ENCODE assay signal across 24 mouse cellular contexts in genomic region chr2:30959856-30960255, GRCm38 (mm10). TPM values are rescaled to one million over a fixed set of nuclear protein-coding genes. Genes with fewer than 3 reads are reported as not detected.
A peak's percentile ranks its signal among the peaks of the same experiment; 100 is the strongest.
DNase-seq lines count a peak whose midpoint lies in the region; ATAC-seq and TF ChIP-seq lines count a peak whose summit lies in the region.
"Had no signal": no experiment of that assay in that cellular context is flagged by ENCODE, and none has a peak within 500 bp of the region (broad histone marks: within the 10 kb centered on the region; RNA-seq: fewer than 3 reads in every experiment).

No protein-coding gene starts in this region.

- TF ChIP-seq POLR2A in small intestine, adult 2 months (IDR thresholded peaks at IDR 0.05; ENCODE audit: low read depth, low read length): no peak

- peaks cover 99% of the 10 kb centered on the region for H3K36me3 ChIP-seq in limb, embryonic 12.5 days
- H3K36me3 ChIP-seq in limb, embryonic 10.5 days: peaks cover 100% of the 10 kb centered on the region
- peaks cover 73% of the 10 kb centered on the region for H3K36me3 ChIP-seq in small intestine, adult 2 months (ENCODE audit: control insufficient read depth, insufficient read depth, low read length)

- DNase-seq in limb, embryonic 10.5 days (ENCODE audit: low spot score): no peak
- peak; percentile 46 for DNase-seq in ES-CJ7 (ENCODE audit: low read depth, low spot score)
- peak; percentile 53 to 55 for DNase-seq in adrenal gland, postnatal 36 days
- no peak for DNase-seq in heart, postnatal 36 days
- no peak for DNase-seq in cerebellum, adult 11-12 months
- DNase-seq: cerebellum, adult 8-10 months; heart, postnatal 4 days; kidney, adult 9 months; kidney, postnatal 14 days; lung, postnatal 4 days; right cerebral cortex, postnatal 14 days; spleen, adult 18-20 months; thymus, postnatal 14 days had no signal

- intact Hi-C loops in heart, postnatal 36 days (cut with DNase I): no loop called here

- 0 out of 2 replicates have a peak overlapping the region, but pooled peaks have one; percentile 12 for H3K9ac ChIP-seq in limb, embryonic 12.5 days (replicated peaks)
- H3K9ac ChIP-seq: embryonic facial prominence, embryonic 15.5 days; heart, embryonic 15.5 days; hindbrain, embryonic 14.5 days; limb, embryonic 15.5 days; midbrain, embryonic 15.5 days; neural tube, embryonic 12.5 days had no signal

- H3K27ac ChIP-seq in limb, embryonic 12.5 days: no peak overlapping the region
- no peak overlapping the region for H3K27ac ChIP-seq in limb, embryonic 10.5 days
- H3K27ac ChIP-seq in small intestine, adult 2 months (ENCODE audit: insufficient read depth, low read depth, low read length): peak overlapping the region; percentile 68
- H3K27ac ChIP-seq: embryonic facial prominence, embryonic 15.5 days; heart, embryonic 15.5 days; hindbrain, embryonic 14.5 days; layer of hippocampus, adult 2 months; limb, embryonic 15.5 days; midbrain, embryonic 15.5 days; neural tube, embryonic 12.5 days had no signal

- no peak for TF ChIP-seq CTCF in small intestine, adult 2 months (IDR thresholded peaks at IDR 0.05; ENCODE audit: extremely low read depth, insufficient read length, insufficient replicate concordance, low read depth, low read length)

- H3K9me3 ChIP-seq in limb, embryonic 12.5 days: no peaks in the 10 kb centered on the region
- no peaks in the 10 kb centered on the region for H3K9me3 ChIP-seq in limb, embryonic 10.5 days (replicated peaks)
- H3K9me3 ChIP-seq: embryonic facial prominence, embryonic 15.5 days; heart, embryonic 15.5 days; limb, embryonic 15.5 days; midbrain, embryonic 15.5 days; neural tube, embryonic 12.5 days had no signal

- no peak overlapping the region for H3K4me2 ChIP-seq in limb, embryonic 12.5 days
- H3K4me2 ChIP-seq: embryonic facial prominence, embryonic 15.5 days; heart, embryonic 15.5 days; hindbrain, embryonic 14.5 days; limb, embryonic 15.5 days; midbrain, embryonic 15.5 days; neural tube, embryonic 12.5 days had no signal

- WGBS in limb, embryonic 12.5 days: 49% methylated on average over 5 of the region's 5 CpGs
- 60% methylated on average over 5 of the region's 5 CpGs for WGBS in limb, embryonic 10.5 days
- 56% methylated on average over 5 of the region's 5 CpGs for WGBS in small intestine, adult 2 months

- H3K4me1 ChIP-seq in limb, embryonic 12.5 days (replicated peaks): peaks cover 11% of the 10 kb centered on the region
- peaks cover 15% of the 10 kb centered on the region for H3K4me1 ChIP-seq in limb, embryonic 10.5 days
- peaks cover 40% of the 10 kb centered on the region for H3K4me1 ChIP-seq in small intestine, adult 2 months (ENCODE audit: control insufficient read depth, insufficient read depth, insufficient read length, low read length)

- H3K27me3 ChIP-seq in limb, embryonic 12.5 days: no peaks in the 10 kb centered on the region
- no peaks in the 10 kb centered on the region for H3K27me3 ChIP-seq in limb, embryonic 10.5 days (ENCODE audit: low read depth, poor library complexity, severe bottlenecking)
- H3K27me3 ChIP-seq in small intestine, adult 2 months (ENCODE audit: control insufficient read depth, insufficient read depth, low read length): no peaks in the 10 kb centered on the region
- H3K27me3 ChIP-seq: embryonic facial prominence, embryonic 15.5 days; heart, embryonic 15.5 days; limb, embryonic 15.5 days; midbrain, embryonic 15.5 days; neural tube, embryonic 12.5 days had no signal

- ATAC-seq in limb, embryonic 12.5 days (ENCODE audit: insufficient number of reproducible peaks, insufficient read depth, low FRiP score, low TSS enrichment, low read depth): no peak
- ATAC-seq: forebrain, embryonic 14.5 days; inflammation-experienced regulatory T-cells, adult 6 months; midbrain, embryonic 15.5 days had no signal

- no peak overlapping the region for H3K4me3 ChIP-seq in limb, embryonic 12.5 days (replicated peaks)
- no peak overlapping the region for H3K4me3 ChIP-seq in limb, embryonic 10.5 days
- no peak overlapping the region for H3K4me3 ChIP-seq in small intestine, adult 2 months (ENCODE audit: low read depth, low read length)
- H3K4me3 ChIP-seq: embryonic facial prominence, embryonic 15.5 days; heart, embryonic 15.5 days; layer of hippocampus, adult 2 months; limb, embryonic 15.5 days; midbrain, embryonic 15.5 days; neural tube, embryonic 12.5 days had no signal

RNA-seq across cellular contexts. Expression of gene Tor1b, which starts 7.1 kb away (rescaled TPM):
- polyA plus RNA-seq in limb, embryonic 12.5 days (2016; fragmentation: Nextera tagmentation; extraction: Ambion mirVana): 30.7 and 32.0 TPM in 2 replicates
- polyA plus RNA-seq in limb, embryonic 10.5 days (2016; fragmentation: Nextera tagmentation; extraction: Ambion mirVana): 26.7 and 27.6 TPM in 2 replicates
- 10 to 100 TPM; 53.0 to 53.3 TPM for total RNA-seq in adrenal gland, postnatal 36 days (2021)
- polyA plus RNA-seq in small intestine, adult 2 months (2012; rRNA removed): 8.0 and 8.2 TPM in 2 replicates
- 10 to 100 TPM; 25.3 to 29.3 TPM for total RNA-seq in heart, postnatal 36 days (2021)

RNA-seq across cellular contexts. Expression of gene Tor1a, which starts 7.9 kb away (rescaled TPM):
- 84.3 and 88.0 TPM in 2 replicates for polyA plus RNA-seq in limb, embryonic 12.5 days (2016; fragmentation: Nextera tagmentation; extraction: Ambion mirVana)
- 76.7 and 77.7 TPM in 2 replicates for polyA plus RNA-seq in limb, embryonic 10.5 days (2016; fragmentation: Nextera tagmentation; extraction: Ambion mirVana)
- total RNA-seq in adrenal gland, postnatal 36 days (2021): 10 to 100 TPM; 32.5 to 41.6 TPM
- polyA plus RNA-seq in small intestine, adult 2 months (2012; rRNA removed): 38.8 and 78.6 TPM in 2 replicates
- 10 to 100 TPM; 11.0 to 12.5 TPM for total RNA-seq in heart, postnatal 36 days (2021)

RNA-seq across cellular contexts. Expression of gene BC005624, which starts 22.1 kb away (rescaled TPM):
- polyA plus RNA-seq in limb, embryonic 12.5 days (2016; fragmentation: Nextera tagmentation; extraction: Ambion mirVana): 55.9 and 57.8 TPM in 2 replicates
- 47.1 and 50.5 TPM in 2 replicates for polyA plus RNA-seq in limb, embryonic 10.5 days (2016; fragmentation: Nextera tagmentation; extraction: Ambion mirVana)
- 10 to 100 TPM; 38.9 to 42.8 TPM for total RNA-seq in adrenal gland, postnatal 36 days (2021)
- 5.3 and 9.0 TPM in 2 replicates for polyA plus RNA-seq in small intestine, adult 2 months (2012; rRNA removed)
- 10 to 100 TPM; 19.6 to 22.5 TPM for total RNA-seq in heart, postnatal 36 days (2021)

RNA-seq across cellular contexts. Expression of gene Usp20, which starts 22.2 kb away (rescaled TPM):
- polyA plus RNA-seq in limb, embryonic 12.5 days (2016; fragmentation: Nextera tagmentation; extraction: Ambion mirVana): 18.5 and 20.6 TPM in 2 replicates
- 10.9 and 18.1 TPM in 2 replicates for polyA plus RNA-seq in limb, embryonic 10.5 days (2016; fragmentation: Nextera tagmentation; extraction: Ambion mirVana)
- 10 to 100 TPM; 23.3 to 30.9 TPM for total RNA-seq in adrenal gland, postnatal 36 days (2021)
- polyA plus RNA-seq in small intestine, adult 2 months (2012; rRNA removed): 5.1 TPM in 2 replicates
- 10 to 100 TPM; 50.6 to 53.1 TPM for total RNA-seq in heart, postnatal 36 days (2021)

RNA-seq across cellular contexts. Expression of gene Ptges, which starts 30.2 kb away (rescaled TPM):
- polyA plus RNA-seq in limb, embryonic 12.5 days (2016; fragmentation: Nextera tagmentation; extraction: Ambion mirVana): 11.5 and 12.8 TPM in 2 replicates
- 10.1 and 11.8 TPM in 2 replicates for polyA plus RNA-seq in limb, embryonic 10.5 days (2016; fragmentation: Nextera tagmentation; extraction: Ambion mirVana)
- 10 to 100 TPM; 22.4 to 34.9 TPM for total RNA-seq in adrenal gland, postnatal 36 days (2021)
- polyA plus RNA-seq in small intestine, adult 2 months (2012; rRNA removed): 5.9 and 10.9 TPM in 2 replicates
- total RNA-seq in heart, postnatal 36 days (2021): 1 to 10 TPM; 1.7 to 1.9 TPM
- polyA plus RNA-seq: inflammation-experienced regulatory T-cells, adult 6 months had no signal

Comparison
In these comparisons a context has a peak if more than half of its experiments do, and no peak if none do; other contexts are left out.
1. DNase-seq: peak in ES-CJ7 (single experiment) and adrenal gland, postnatal 36 days (2 of 2); none in limb, embryonic 10.5 days (single experiment), heart, postnatal 36 days (0 of 2) and cerebellum, adult 11-12 months (single experiment).